Mouse (Mus musculus) left cerebral cortex, adult 18-20 months (tissue): ENCODE data around the gene Cabp1. TPM values are rescaled to one million over a fixed set of nuclear protein-coding genes. Genes with fewer than 3 reads are reported as not detected.
A peak's percentile ranks its signal among the peaks of the same experiment; 100 is the strongest.

Experiments
- DNase-seq, 2 experiments: peaks; one replicate each; pipeline ENCODE4 v3.0.0; 2021 to 2022; ENCODE audit warnings: low spot score in 2 of 2, mixed read lengths in 1 of 2
- total RNA-seq, 2 experiments: library from RNA; stranded (reverse); gene quantifications; 2 replicates each; pipeline ENCODE4 v1.2.3; 2021

Gene Cabp1
- total RNA-seq, 2 experiments from 2014 or later = 288 to 320 TPM

DNA sequence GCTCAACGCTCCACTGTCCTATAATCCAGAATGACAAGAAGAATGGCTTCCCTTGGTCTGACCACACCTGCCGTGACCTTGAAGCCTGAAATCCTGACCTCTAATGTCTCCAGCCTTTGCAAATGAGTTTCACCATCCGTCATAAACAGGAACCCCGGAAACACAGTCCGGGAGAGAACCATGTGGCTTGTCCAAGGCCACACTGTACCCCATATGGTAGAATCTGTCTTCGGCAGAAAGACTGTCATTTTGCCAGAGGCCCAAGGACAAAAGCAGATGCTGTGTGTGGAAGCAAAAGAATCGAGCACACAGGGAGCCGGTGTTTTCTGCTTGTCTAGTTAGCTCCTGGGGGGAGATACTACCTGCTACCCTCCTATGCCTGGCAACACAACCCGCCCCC is 18.3 kb upstream of the Cabp1 start:
- DNase-seq = peak in 1 of 2 experiments; percentile 36

DNA sequence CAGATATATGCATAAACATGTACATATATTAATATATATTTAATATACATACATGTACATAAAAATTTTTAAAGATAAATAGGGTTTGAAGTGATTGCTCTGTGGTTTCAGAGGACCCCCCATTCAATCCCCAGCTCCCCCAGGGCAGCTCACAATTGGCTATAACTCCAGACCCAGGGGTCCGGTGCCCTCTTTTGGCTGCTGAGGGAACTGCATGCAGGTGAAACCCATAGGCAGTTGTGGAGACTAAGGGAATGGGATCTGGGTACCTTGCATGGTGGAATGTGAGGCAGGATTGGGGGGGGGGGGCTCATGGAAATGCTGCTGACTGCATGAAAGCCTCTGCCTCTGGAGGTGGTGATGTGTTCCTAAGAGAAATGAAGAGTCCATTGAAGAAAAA is 16.2 kb upstream of the Cabp1 start:
- no peak for DNase-seq

DNA sequence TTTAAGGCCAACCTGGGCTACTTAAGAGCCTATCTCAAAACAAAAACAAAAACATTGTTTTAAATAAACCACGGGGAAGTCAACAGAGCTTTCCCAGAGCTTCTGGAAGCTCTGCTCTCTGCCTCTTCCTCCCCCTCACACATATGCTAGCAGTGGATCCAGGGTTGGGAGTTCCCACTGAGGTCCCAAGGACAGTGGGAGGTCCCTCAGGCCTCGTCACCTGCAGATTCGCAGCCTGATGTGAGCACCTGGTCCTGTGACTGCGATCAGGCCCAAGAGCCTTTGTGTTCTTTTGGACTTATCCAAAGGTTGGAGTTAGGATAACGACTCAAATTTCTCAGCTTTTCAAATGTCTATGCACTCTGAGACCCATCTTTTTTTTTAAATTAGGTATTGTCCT is 14.4 kb upstream of the Cabp1 start:
- DNase-seq = no peak

DNA sequence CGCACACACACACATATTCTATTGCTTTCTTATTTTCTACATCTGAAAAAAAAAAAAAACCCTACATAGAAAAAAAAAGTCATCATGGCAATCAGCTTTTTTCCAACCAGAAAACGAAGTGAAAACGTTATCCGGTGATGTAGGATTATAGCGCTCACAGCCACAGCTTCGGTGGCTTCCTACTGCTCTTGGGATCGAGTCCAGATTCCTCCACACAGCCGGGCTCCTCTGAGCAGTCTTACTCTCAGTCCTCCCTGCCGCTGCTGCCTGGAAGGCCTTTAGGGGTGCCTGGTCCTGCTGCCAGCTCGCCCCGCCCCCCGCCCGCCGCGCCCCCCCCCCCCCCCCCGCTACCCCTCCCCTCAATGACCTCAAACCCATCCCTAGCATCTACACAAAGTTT is 13.7 kb upstream of the Cabp1 start:
- DNase-seq = peak; percentile 48 to 51

DNA sequence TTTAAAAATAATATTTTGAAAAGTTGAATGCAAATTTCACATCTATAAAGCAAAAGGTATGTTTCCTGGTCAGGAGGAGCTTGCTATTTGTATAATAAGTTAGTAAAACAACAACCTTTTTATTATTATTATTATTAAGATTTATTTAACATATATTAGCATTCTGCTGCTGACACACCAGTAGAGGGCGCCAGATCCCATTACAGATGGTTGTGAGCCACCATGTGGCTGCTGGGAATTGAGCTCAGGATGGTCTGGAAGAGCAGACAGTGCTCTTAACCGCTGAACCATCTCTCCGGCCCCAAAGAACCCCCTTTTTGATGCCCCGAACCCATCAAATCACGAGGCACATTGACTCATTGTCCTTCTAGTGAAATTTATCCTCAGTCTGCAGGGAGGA is 13.1 kb upstream of the Cabp1 start:
- no peak for DNase-seq

DNA sequence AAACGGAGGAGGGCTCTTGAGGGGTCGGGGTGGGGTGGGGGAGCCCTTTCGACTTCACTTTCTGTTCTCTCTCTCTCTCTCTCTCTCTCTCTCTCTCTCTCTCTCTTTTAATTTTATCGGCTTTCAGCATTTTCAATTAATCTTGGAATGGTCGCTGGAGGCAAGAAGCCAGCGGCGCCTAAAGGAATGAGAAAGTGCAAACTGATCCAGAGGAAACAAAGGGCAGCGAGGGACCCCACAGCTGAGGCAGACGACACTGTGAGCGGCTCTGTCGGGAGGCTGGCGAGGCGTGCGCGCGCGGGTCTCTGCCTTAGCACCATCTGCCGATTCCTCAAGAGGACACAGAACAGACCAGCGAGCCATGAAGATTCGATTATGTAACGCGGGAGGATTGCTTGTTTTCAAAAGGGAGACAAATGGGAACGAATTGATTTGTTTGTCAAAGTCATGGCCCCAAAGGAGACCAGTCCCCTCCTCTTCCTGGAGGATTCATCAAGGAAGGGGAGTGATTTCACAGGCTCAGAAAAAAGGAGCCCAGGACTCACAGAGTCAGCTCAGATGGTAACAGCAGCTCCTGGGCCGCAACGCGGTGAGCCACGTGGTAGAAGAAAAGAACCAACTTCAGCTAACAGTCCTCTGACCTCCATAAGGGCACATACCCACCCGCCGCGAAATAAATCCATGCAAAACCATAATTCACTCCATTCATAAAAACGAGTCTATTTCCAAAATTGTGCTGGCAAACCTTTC is 10.6 kb upstream of the Cabp1 start:
- peak; percentile 63 to 79 for DNase-seq

DNA sequence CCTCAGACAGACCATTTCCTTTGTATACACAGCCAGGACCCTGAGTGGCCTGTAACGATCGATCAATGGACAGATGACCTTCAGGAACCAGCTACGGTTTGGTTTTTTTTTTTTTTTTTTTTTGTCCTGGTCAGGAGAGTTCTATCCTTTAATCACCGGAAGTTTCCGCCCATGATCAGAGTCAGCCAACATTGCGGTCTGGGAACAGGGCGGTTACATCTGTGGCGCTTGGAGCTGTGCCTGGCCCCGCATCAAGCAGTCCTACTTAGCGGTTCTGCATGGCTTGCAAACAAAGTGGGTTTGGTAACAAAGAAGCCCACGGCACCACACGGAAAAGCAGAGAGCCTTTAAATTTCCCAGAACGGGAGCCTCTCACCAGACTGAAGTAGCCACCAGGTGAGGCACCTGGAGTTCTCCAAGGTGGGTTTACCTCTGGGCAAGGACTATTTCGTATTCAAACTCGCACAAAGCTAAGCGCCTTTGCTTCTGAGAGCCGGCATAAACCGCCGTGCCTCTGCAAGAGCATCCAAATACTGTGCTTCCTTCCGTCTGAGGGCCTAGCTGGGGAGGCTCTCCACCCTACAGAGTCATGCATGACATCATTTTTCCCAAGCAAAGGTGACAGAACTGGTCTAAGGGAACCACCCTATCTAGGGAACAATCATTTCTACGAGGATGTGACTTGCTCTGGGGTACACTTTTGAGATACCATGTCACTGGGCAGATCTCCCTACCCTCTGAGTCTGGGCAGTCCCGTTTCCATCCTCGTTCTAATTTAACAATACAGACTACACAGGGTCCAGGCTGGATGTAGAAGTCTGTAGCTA is 9.8 kb upstream of the Cabp1 start:
- no peak for DNase-seq

DNA sequence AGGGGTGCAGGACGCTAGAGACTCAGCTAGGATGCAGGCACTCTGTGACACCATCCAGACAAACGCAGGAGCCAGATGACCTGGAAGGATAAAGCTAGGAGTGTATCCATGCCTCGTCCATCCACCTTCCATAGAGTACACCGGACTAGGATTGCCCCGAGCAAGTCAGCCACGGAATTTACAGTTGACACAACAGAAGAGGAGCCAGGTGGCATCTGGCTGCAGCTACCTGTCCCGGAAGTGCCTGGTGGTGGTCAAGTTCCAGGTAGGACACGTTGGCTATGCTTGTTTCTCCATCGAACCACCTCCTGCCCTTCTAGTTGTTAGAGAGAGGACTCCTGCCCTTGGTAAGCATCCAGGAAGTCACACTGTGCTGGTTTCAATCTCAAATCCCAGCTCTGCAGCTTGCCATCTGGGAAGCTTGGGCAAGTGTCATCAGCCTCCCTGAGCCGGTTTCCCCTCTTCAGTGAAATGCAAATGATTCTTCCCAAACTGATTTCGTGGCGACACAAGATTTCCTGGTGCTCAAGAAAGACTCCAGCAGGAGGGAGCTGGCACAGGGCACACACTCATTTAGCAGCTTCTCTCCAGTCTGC is 543 bp upstream of the Cabp1 start:
- peak in 1 of 2 experiments; percentile 47 for DNase-seq

DNA sequence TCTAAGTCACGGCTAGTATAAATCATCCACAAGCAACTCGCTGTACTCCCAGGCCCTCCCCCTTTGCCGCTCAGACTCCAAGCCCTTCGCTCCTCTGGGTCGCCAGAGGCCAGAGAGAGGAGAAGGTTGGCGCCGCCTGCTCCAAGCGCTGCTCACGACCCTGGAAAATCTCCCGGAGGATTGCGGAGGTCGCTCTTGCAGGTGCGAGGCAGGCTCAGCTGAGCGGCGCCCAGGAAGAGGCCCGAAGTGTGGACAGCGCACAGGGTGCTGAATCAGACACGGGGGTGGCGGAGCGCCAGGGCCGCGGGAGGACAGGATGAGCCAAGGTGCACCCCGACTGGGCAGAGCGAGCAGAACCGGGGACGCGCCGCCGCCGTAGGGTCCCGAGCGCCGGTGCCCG is 955 bp downstream of the Cabp1 start:
- DNase-seq = peak; percentile 74 to 77

DNA sequence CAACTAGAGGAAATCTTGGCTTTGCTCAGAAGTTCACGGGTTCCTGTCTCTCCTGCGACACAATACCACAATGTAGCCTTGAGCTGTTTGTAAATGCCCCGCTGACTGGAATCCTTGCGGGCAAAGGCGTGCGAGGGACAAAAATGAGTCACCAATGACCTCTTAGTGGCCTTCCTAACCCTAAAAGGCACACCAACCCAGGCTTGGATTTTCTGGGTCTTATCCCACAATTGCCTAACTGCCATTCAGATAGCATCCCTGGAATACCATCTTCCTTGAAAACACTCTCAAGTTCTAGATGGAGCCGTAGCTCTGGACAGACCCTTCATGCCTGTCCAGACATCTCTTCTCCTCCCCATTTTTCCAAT is 1.4 kb downstream of the Cabp1 start:
- DNase-seq = no peak

DNA sequence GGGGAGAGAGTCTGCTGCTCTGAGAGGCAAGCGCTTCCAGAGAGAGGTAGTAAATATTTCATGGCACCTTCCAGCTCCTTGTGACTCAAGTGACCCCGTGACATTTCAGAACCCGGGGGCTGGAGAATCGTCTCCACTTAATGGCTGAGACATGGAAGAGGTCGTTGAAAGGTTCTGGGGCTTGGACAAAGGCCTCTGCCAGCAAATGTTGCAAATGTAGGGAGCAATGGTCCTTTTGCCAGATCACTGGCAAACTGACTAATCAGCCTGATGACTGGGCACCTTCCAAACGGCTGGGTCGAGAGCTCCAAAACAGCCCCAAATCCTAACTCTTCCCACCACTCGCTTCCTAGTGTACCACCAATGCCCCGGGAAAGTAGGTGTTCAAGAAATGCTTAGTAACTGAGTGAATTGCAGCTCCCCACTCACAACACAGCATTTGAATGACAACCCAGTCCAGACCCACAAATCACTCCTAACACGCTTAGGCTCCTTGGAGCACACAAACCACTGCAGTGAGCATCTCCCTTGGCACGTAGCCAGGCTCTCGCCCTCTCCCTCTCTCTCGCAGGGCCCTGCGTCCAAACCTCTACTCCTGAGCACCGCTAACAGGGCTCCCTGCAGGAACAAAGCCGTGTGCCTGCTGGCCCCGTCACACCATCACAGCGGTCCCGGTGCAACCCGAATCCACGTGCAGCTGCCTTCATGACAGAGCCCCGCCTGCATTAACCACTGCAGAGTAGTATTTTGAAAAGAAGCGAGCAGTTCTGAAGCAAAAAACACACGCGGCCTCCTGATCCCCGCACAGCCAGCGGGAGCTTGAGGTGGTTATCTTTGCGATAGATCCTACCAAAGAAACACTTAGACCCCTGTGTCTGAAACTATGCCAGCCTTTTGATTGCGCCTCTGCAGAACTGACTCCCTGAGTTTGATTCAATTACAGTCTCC is 2.0 kb downstream of the Cabp1 start:
- DNase-seq = peak; percentile 62 to 67

DNA sequence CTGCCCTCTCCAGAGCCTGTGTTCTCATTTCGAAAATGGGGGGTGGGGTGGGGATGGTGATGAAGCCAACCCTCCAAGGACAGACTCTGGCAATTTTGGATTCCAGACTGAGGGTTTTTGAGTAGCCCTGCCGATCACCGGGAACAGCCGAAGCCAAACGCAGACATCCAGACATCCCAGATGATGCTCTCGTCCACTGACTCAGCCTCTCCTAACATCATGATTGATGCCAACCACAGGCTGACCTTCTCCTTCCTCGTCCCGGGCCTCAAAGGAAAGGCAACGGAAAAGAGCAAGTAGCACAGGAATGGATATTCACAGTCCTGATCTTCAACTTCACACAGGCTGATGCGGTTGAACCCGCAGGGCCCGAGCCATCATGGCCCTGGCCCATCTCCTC is 4.1 kb downstream of the Cabp1 start:
- no peak for DNase-seq

DNA sequence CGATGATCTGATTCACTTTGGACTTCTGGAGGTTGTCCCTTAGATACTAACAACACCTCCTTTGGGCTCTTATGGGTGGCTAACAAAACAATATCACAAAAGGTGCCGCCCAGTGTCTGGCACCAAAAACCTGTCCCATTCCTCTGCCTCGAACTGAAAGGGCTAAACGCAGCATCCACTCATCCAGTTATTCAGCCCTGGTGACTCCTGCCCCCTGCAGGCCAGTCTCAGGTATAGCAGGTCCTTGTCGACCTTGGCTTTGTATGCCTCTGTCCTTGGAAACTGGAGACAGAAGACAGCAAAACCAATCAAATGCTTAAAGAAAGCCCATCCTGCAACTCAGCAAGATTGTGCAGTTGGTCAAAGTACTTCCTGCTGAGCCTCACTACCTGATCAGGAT is 5.4 kb downstream of the Cabp1 start:
- DNase-seq = no peak

DNA sequence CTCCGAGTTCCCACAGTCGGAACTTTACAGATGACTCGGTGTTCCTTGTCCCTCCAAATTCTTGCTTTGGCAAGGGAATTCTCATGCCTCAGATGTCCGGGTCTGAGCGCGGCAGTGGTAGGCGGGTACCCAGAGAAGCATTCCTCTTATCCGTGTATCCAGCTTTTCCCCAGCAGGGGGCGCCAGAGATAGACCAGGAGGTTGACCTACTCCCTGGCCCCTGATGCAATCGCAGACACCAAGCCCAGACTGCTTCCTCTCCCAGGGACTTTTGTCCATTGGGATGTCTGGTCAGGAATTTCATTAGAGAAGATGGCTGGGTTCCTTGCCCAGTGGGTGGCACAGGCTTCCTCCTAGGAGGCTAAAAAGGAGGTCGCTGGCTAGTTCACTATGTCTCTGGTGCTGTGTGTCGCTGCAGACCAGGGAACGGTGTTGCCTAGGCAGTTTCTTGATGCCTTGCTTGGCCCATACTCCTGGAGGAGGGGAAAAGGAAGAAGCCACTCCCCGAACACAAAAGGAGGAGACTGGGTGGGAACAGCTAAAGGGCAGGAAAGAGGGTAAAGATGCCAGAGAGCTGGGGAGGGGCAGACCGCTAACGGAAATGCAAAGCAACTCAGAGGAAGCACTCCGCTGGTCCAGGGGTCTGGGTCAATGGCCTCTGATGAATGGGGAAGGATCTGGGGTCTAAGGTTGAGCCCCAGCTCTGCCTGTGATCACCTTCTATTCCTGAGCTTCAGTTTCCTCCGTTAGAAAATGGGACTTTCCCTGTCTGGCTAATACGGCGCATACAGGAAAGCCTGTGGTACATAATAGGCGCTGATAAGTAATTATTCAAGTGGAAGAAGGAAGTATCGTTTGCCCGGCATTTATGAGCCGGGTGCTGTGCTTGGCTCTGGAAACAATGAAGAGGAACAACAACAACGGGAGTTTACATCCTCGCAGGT is 6.7 kb downstream of the Cabp1 start:
- DNase-seq = peak; percentile 94 to 97

DNA sequence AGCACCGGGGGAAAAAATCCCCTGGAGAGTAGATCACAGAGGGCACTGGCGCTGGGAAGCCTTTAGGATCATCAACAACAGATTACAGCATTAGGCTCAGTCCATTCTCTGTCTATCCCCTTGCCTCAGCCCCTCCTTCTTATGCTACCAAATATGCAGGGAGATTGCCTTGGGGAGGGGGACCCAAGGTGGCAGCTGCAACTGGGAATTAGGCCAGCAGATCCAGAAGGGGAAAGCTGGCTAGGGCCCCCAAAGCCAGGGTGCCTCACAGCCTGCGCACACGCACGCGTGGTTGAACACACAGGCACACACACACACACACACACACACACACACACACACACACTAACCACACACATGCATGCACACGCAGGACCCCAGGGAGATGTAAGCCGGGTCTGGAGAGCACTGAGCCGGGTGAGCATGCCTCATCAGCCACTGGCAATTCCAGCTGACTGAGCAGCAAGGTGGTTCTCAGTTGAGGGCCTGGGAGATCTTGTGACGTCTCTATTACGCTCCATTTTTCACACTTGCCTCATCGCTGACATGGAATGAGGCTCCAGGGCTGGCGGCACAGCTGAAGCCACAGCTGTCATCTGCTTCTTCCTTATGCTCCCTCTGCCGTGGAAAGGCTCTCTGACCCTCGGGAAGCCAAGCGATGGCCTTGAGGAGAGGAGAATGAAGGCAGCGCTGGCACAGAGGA is 7.7 kb downstream of the Cabp1 start:
- DNase-seq = no peak

DNA sequence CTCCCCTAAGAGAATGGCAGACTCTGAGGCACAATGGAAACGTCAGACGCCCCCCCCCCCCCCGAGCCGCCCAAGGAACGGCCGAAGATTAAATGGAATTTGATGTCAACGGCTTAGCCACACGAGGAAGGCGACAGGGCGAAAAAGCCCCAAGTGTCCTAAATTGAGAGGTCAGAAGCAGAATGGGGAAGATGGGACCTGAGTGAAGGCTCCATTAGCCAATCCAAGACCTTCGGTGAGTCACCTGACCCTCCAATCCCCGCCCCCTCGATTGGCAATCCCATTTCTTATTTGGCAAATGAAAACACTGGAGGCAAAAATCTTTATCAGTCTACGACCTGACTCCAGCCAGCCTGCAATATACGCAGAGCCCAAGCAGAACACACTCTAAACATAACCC is 9.5 kb downstream of the Cabp1 start:
- DNase-seq = peak in 1 of 2 experiments; percentile 66

DNA sequence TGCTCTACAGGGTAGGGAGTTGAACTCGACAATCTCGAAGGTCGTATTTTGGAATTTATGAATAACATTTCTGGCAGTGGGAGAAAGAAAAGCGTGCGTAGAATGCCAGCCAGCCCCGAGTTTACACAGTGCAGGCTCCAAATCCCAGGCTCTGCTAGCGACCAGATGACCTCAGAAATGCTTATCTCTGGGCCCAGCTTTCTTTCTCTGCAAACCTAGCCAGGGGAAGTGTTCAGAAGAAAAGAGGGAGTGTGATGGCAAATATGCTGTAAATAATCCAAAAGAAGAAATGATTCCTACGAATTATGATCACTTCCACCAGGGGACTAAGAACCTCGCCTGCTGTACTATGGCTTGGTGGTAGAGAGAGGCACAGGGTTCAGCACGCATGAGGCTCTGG is 10.7 kb downstream of the Cabp1 start:
- DNase-seq = no peak

DNA sequence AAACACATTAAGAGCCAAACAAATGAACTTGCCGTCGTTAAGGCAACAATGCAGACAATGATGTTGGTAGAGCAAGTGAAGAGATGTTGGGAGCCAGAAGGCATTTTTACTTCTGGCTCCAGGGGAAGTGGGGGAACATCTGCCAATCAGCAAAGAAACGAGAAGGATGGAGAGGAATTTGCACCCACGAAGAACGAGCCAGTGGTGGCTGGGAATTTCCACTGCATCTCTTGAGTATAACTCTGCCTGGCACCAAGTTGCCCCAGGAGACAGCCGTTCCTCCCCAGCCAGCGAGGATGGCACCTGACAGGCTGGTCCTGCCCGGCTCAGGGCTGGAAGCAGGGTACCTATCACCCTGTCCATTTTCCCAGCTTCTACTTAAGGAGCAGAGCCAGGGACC is 11.3 kb downstream of the Cabp1 start:
- DNase-seq = no peak

DNA sequence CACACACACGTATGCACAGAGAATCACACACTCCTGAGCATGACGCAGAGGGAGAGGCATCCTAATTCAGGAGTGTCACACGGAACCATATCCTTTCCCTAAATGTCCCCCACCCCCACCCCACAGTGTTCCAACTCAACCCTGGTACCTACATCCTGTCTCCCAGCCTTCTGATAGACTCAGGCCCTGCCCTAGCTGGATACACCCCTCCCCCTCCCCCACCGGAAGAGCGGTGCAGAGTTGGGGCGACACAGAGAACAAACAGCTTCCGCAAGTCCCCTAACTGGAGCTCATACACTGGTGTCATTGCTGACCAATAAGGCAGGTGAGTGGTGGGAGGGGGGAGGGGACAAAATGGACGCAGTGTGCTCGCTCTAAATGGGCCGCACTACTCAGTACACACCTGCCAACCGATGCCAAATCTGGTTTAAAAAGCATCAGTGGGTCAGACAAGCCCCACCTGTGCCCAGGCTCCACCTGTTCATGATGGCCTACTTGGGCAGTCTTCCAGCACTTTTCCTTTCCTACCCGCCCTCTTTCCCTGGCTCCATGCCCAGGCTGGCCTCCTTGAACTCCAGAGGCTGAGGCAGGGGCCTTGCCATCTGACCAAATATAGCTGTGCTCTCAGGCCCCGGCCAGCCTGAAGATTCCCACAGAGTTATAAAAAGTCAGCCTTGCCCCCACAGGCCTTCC is 12.8 kb downstream of the Cabp1 start:
- no peak for DNase-seq
